Mouse (Mus musculus) limb, embryonic 14.5 days (tissue): Measurements from ENCODE around the gene Mdp1. TPM values are rescaled to one million over a fixed set of nuclear protein-coding genes. Genes with fewer than 3 reads are reported as not detected.

ENCODE experiments used
- ATAC-seq: fragments of 200-750 bp; cut with Nextera tagmentation; 2 replicates; pipeline ENCODE4 v1.8.0; 2017; ENCODE audit warnings: low read depth, moderate number of reproducible peaks, moderate TSS enrichment; ENCODE audit not compliant: low FRiP score
- DNase-seq: peaks from one replicate; pipeline ENCODE4 v3.0.0-alpha.2; 2015; ENCODE audit warnings: low spot score
- H3K27ac ChIP-seq: fragments of 300-500 bp; sonication (generic); replicated peaks from 2 replicates; pipeline ENCODE4 v1.5.1; 2014; ENCODE audit warnings: low read depth, mild to moderate bottlenecking, low read length, moderate library complexity, mixed read lengths
- H3K27me3 ChIP-seq: fragments of 300-500 bp; sonication (generic); 2 replicates; pipeline ENCODE4 v1.6.1; 2014; ENCODE audit warnings: low read length, mixed read lengths; ENCODE audit not compliant: control insufficient read depth, insufficient read depth
- H3K36me3 ChIP-seq: fragments of 300-500 bp; sonication (generic); 2 replicates; pipeline ENCODE4 v1.6.1; 2014; ENCODE audit warnings: mild to moderate bottlenecking, low read length, moderate library complexity, mixed read lengths; ENCODE audit not compliant: control insufficient read depth, insufficient read depth
- H3K4me1 ChIP-seq: fragments of 300-500 bp; sonication (generic); 2 replicates; pipeline ENCODE4 v1.6.1; 2014; ENCODE audit warnings: antibody characterized with exemption, low read length, mixed read lengths; ENCODE audit not compliant: control insufficient read depth, insufficient read depth
- H3K4me2 ChIP-seq: fragments of 300-500 bp; sonication (generic); replicated peaks from 2 replicates; pipeline ENCODE4 v1.6.1; 2014; ENCODE audit warnings: low read depth, mild to moderate bottlenecking, low read length, moderate library complexity; ENCODE audit not compliant: severe bottlenecking
- H3K4me3 ChIP-seq: fragments of 300-500 bp; sonication (generic); replicated peaks from 2 replicates; pipeline ENCODE4 v1.5.1; 2014; ENCODE audit warnings: low read length
- H3K9ac ChIP-seq: fragments of 300-500 bp; sonication (generic); 2 replicates; pipeline ENCODE4 v1.6.1; 2014; ENCODE audit warnings: mild to moderate bottlenecking, low read depth, low read length, moderate library complexity; ENCODE audit not compliant: severe bottlenecking
- H3K9me3 ChIP-seq: fragments of 300-500 bp; sonication (generic); 2 replicates; pipeline ENCODE4 v1.6.1; 2016; ENCODE audit warnings: low read length; ENCODE audit not compliant: control insufficient read depth
- POLR2A ChIP-seq: fragments of 200-500 bp; IDR thresholded peaks from 2 replicates; pipeline ENCODE4 v1.8.0; 2012; ENCODE audit warnings: inconsistent platforms, mild to moderate bottlenecking, moderate library complexity, borderline replicate concordance; ENCODE audit not compliant: insufficient read depth, insufficient read length; ENCODE audit errors: extremely low read depth
- WGBS: fragments of 180-500 bp; shearing (Covaris S2); extraction: QIAGEN DNeasy Blood & Tissue Kit; methylation state at CpG from one replicate; pipeline ENCODE4 v1.1.7; 2014; 5-methylcytosine and 5-hydroxymethylcytosine counted together
- polyA plus RNA-seq, 2 experiments: library from polyadenylated mRNA; depleted of rRNA in 1 of 2; stranded (reverse) in 1 of 2; unstranded in 1 of 2; fragments of >200 nt; fragmentation: Nextera tagmentation in 1 of 2; extraction: Ambion mirVana in 1 of 2; gene quantifications; 2 replicates each; pipeline versions ENCODE4 v1.2.1 to v1.2.3; 2012 to 2014

The Mdp1 gene
- polyA plus RNA-seq, 2 experiments, result 49.7 to 53.7 TPM

- no peaks in the 10 kb centered on the region for H3K9me3 ChIP-seq
- H3K4me1 ChIP-seq, result peaks cover 3% of the 10 kb centered on the region; the same call in 1 of the 2 replicates
- DNase-seq (no peak), ATAC-seq (peak; percentile 45)
- H3K9ac ChIP-seq, result peak overlapping the region; percentile 76
- H3K27me3 ChIP-seq, result no peaks in the 10 kb centered on the region
- H3K27ac ChIP-seq, result peak overlapping the region; percentile 67
- peaks cover 75% of the 10 kb centered on the region for H3K36me3 ChIP-seq
- 0 out of 2 replicates have a peak, but pooled peaks have one; percentile 15 for TF ChIP-seq POLR2A
- H3K4me3 ChIP-seq, result peak overlapping the region; percentile 77
- peak overlapping the region; percentile 88 for H3K4me2 ChIP-seq
- 5% methylated on average over 23 of the region's 23 CpGs for WGBS
These were observed 25.3 kb downstream of the Mdp1 start for GRCm38 (mm10) chr14:55634874-55635522.

- peaks cover 98% of the 10 kb centered on the region for H3K36me3 ChIP-seq
- no peaks in the 10 kb centered on the region for H3K9me3 ChIP-seq
- H3K27me3 ChIP-seq, result no peaks in the 10 kb centered on the region
- TF ChIP-seq POLR2A, result no peak
- H3K4me3 ChIP-seq, result no peak overlapping the region
- no peak overlapping the region for H3K27ac ChIP-seq
- no peak for DNase-seq
- H3K4me1 ChIP-seq, result no peaks in the 10 kb centered on the region; the same call in 1 of the 2 replicates
- H3K9ac ChIP-seq, result no peak overlapping the region
- no peak overlapping the region for H3K4me2 ChIP-seq
- WGBS, result 57% methylated on average over 5 of the region's 5 CpGs
- ATAC-seq, result no peak
These were observed 31.0 kb downstream of the Mdp1 start for GRCm38 (mm10) chr14:55629312-55629711.

- no peak for TF ChIP-seq POLR2A
- WGBS, result 79% methylated on average over 27 of the region's 27 CpGs
- DNase-seq (no peak), ATAC-seq (no peak)
- H3K4me3 ChIP-seq, result no peak overlapping the region
- H3K36me3 ChIP-seq, result peaks cover 96% of the 10 kb centered on the region
- no peaks in the 10 kb centered on the region for H3K4me1 ChIP-seq
- no peaks in the 10 kb centered on the region for H3K9me3 ChIP-seq
- H3K27ac ChIP-seq, result no peak overlapping the region
- no peaks in the 10 kb centered on the region for H3K27me3 ChIP-seq
- H3K4me2 ChIP-seq, result no peak overlapping the region
- H3K9ac ChIP-seq, result no peak overlapping the region
These were observed 32.1 kb downstream of the Mdp1 start for GRCm38 (mm10) chr14:55628077-55628827.

- 0 out of 2 replicates have a peak overlapping the region, but pooled peaks have one; percentile 12 for H3K9ac ChIP-seq
- DNase-seq (no peak), ATAC-seq (no peak)
- peak overlapping the region; percentile 39 for H3K4me2 ChIP-seq
- no peaks in the 10 kb centered on the region; the same call in 1 of the 2 replicates for H3K4me1 ChIP-seq
- peaks cover under 1% of the 10 kb centered on the region; the same call in 1 of the 2 replicates for H3K36me3 ChIP-seq
- TF ChIP-seq POLR2A, result no peak
- H3K9me3 ChIP-seq, result no peaks in the 10 kb centered on the region
- H3K4me3 ChIP-seq, result peak overlapping the region; percentile 21
- H3K27me3 ChIP-seq, result no peaks in the 10 kb centered on the region
- no peak overlapping the region for H3K27ac ChIP-seq
- 43% methylated on average over 22 of the region's 22 CpGs for WGBS
These were observed 41.7 kb downstream of the Mdp1 start for GRCm38 (mm10) chr14:55618486-55619195.

- WGBS, result 16% methylated on average over 17 of the region's 21 CpGs
- Histone ChIP-seq H3K9ac (0 out of 2 replicates have a peak within 1 kb of the TSS, but pooled peaks have one; percentile 12), H3K9me3 (no peaks in the 10 kb centered on the region), H3K27ac (no peak within 1 kb of the TSS), H3K4me2 (peak within 1 kb of the TSS; percentile 39), H3K27me3 (no peaks in the 10 kb centered on the region), H3K4me3 (peak within 1 kb of the TSS; percentile 21), H3K4me1 (no peaks in the 10 kb centered on the region; the same call in 1 of the 2 replicates), H3K36me3 (no peaks in the 10 kb centered on the region)
- ATAC-seq (peak; percentile 73), DNase-seq (peak; percentile 46)
- TF ChIP-seq POLR2A, result no peak
These were observed 42.5 kb downstream of the Mdp1 start, which contains the start of gene Rec8 for GRCm38 (mm10) chr14:55617822-55618221. Rec8 (plus strand) TSS chr14:55618037.
